Mouse (Mus musculus) heart, embryonic 11.5 days (tissue): Measurements from ENCODE around the gene Ucp1. TPM values are rescaled to one million over a fixed set of nuclear protein-coding genes. Genes with fewer than 3 reads are reported as not detected.
A peak's percentile ranks its signal among the peaks of the same experiment; 100 is the strongest.
"Not testable (repeated sequence)": the region's sequence is repeated elsewhere in the genome, so short reads cannot be mapped to it uniquely, and the experiment has no call there.

Experiments
- ATAC-seq: fragments of 200-750 bp; cut with Nextera tagmentation; replicated peaks from 2 replicates; pipeline ENCODE4 v1.8.0; 2017; ENCODE audit warnings: moderate library complexity; ENCODE audit not compliant: insufficient number of reproducible peaks, low FRiP score, low TSS enrichment
- H3K27ac ChIP-seq: fragments of 300-500 bp; sonication (generic); 2 replicates; pipeline ENCODE4 v1.5.1; 2014; ENCODE audit warnings: mild to moderate bottlenecking, low read depth, low read length
- H3K27me3 ChIP-seq: fragments of 300-500 bp; sonication (generic); 2 replicates; pipeline ENCODE4 v1.6.1; 2014; ENCODE audit warnings: mild to moderate bottlenecking, low read length, mixed read lengths; ENCODE audit not compliant: control insufficient read depth, insufficient read depth
- H3K36me3 ChIP-seq: fragments of 300-500 bp; sonication (generic); 2 replicates; pipeline ENCODE4 v1.6.1; 2014; ENCODE audit warnings: mild to moderate bottlenecking, low read length, moderate library complexity, mixed read lengths; ENCODE audit not compliant: control insufficient read depth, insufficient read depth
- H3K4me1 ChIP-seq: fragments of 300-500 bp; sonication (generic); 2 replicates; pipeline ENCODE4 v1.6.1; 2014; ENCODE audit warnings: low read length; ENCODE audit not compliant: control insufficient read depth, insufficient read depth
- H3K4me2 ChIP-seq: fragments of 300-500 bp; sonication (generic); 2 replicates; pipeline ENCODE4 v1.6.1; 2014; ENCODE audit warnings: mild to moderate bottlenecking, moderate library complexity
- H3K4me3 ChIP-seq: fragments of 300-500 bp; sonication (generic); 2 replicates; pipeline ENCODE4 v1.5.1; 2014; ENCODE audit warnings: low read depth, low read length
- H3K9ac ChIP-seq: fragments of 300-500 bp; sonication (generic); 2 replicates; pipeline ENCODE4 v1.6.1; 2014; ENCODE audit warnings: mild to moderate bottlenecking, low read depth, low read length, moderate library complexity
- H3K9me3 ChIP-seq: fragments of 300-500 bp; sonication (generic); replicated peaks from 2 replicates; pipeline ENCODE4 v1.6.1; 2016; ENCODE audit warnings: low read length; ENCODE audit not compliant: control insufficient read depth
- WGBS: fragments of 180-500 bp; shearing (Covaris S2); extraction: QIAGEN DNeasy Blood & Tissue Kit; methylation state at CpG from one replicate; pipeline ENCODE4 v1.1.7; 2014; ENCODE audit not compliant: insufficient replicate concordance; 5-methylcytosine and 5-hydroxymethylcytosine counted together
- polyA plus RNA-seq: library from polyadenylated mRNA; unstranded; fragments of >200 nt; fragmentation: Nextera tagmentation; extraction: Ambion mirVana; gene quantifications from 2 replicates; pipeline ENCODE4 v1.2.1, GENCODE M21; 2014

The Ucp1 gene
- polyA plus RNA-seq, 1 experiment from 2014 or later = not detected

DNA sequence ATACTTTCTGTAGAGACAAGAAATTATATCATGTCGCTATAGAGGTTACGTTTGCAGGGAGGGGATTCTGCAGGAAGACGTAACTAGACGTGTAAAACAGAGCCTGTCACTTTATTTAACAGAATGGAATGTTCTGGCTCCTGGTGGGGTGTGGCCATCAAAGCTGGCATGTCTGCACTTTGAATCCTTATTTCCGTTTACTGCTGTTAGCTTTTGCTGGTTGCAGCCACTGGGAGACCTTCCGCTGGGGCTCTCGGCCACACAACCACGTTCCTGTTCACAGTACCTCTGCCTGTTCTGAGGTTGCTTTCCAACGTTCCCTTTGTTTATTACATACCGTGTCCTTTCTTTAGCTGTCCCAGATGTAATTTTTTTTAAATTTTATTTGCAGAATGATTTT lies 17.7 kb upstream of the Ucp1 start:
- 76% methylated on average over 10 of the region's 10 CpGs for WGBS
- Histone ChIP-seq H3K27ac (no peak overlapping the region), H3K9me3 (no peaks in the 10 kb centered on the region), H3K4me2 (no peak overlapping the region), H3K4me1 (no peaks in the 10 kb centered on the region), H3K36me3 (no peaks in the 10 kb centered on the region), H3K9ac (no peak overlapping the region), H3K27me3 (no peaks in the 10 kb centered on the region), H3K4me3 (no peak overlapping the region)
- no peak for ATAC-seq

DNA sequence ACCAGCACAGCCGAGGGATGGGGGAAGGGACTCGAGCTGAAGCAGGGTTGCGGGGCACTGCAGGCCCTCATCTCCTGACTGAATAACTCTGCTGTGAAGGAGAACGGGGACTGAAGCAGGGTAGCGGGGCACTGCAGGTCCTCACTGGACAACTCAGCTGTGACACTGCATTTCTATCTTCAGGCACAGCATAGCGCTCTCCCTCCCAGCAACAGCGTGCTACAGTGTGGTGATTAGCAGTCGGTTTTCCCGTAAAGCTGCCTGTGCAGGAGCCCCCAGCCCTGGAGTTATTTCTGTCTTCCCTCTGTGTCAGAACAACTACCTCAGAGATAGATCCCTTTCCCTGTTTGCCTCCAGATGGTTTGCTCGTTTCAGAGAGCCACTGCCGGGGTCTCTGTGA lies 15.7 kb upstream of the Ucp1 start:
- peak; percentile 46; the same call in 1 of the 2 replicates for ATAC-seq
- H3K9me3 ChIP-seq = no peaks in the 10 kb centered on the region
- no peaks in the 10 kb centered on the region for H3K36me3 ChIP-seq
- peak overlapping the region; percentile 51; the same call in 1 of the 2 replicates for H3K27ac ChIP-seq
- no peaks in the 10 kb centered on the region for H3K27me3 ChIP-seq
- 31% methylated on average over 11 of the region's 11 CpGs for WGBS
- no peaks in the 10 kb centered on the region for H3K4me1 ChIP-seq
- H3K4me2 ChIP-seq = peak overlapping the region; percentile 39
- H3K4me3 ChIP-seq = no peak overlapping the region
- peak overlapping the region; percentile 58; the same call in 1 of the 2 replicates for H3K9ac ChIP-seq

DNA sequence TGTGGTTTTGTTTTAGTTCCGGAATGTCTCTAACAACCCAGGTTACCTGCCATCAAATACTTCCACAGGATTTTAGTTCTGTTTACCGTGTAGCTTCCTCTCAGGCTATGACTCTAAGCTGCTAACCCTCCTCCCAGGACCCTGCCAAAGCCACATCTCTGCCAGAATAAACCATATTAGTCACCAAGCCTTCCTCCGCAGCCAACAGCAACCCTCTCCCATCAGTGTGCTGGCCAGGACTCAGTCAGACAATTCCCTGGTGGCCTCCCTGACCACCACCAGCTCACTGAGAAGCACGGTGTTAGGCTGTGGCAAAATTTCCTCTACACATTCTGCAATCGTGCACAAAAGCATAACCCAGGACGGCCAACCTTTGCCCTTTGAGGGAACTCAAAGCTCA lies 11.7 kb upstream of the Ucp1 start:
- no peak overlapping the region for H3K9ac ChIP-seq
- no peaks in the 10 kb centered on the region for H3K27me3 ChIP-seq
- H3K36me3 ChIP-seq = no peaks in the 10 kb centered on the region
- no peaks in the 10 kb centered on the region for H3K4me1 ChIP-seq
- H3K4me2 ChIP-seq = no peak overlapping the region
- no peak overlapping the region for H3K27ac ChIP-seq
- no peaks in the 10 kb centered on the region for H3K9me3 ChIP-seq
- ATAC-seq = no peak
- 75% methylated on average over 6 of the region's 6 CpGs for whole genome bisulfite sequencing
- no peak overlapping the region for H3K4me3 ChIP-seq

DNA sequence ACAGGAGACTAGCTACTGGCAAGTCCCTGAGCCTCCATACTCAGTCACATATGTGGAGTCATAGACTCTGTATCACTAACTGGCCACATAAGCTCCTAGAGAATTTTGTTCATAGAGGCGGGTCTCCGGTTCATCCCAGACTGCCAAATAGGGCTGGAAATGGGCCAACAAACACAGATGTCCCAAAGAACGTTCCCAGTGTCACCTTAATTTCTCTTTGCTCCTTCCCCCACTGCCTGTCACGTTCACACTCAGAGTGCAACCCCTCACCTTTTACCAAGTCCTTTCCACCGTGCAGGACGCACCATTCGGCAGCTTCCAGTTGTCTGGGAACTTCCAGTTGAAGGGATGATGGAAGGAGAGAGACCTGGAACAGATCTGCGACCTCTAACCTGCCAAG lies 4.8 kb upstream of the Ucp1 start:
- no peaks in the 10 kb centered on the region for H3K4me1 ChIP-seq
- no peaks in the 10 kb centered on the region for H3K9me3 ChIP-seq
- H3K9ac ChIP-seq = no peak overlapping the region
- no peak for ATAC-seq
- no peak overlapping the region for H3K27ac ChIP-seq
- 78% methylated on average over 8 of the region's 8 CpGs for WGBS
- no peak overlapping the region for H3K4me3 ChIP-seq
- H3K36me3 ChIP-seq = no peaks in the 10 kb centered on the region
- no peak overlapping the region for H3K4me2 ChIP-seq
- H3K27me3 ChIP-seq = peaks cover 18% of the 10 kb centered on the region

DNA sequence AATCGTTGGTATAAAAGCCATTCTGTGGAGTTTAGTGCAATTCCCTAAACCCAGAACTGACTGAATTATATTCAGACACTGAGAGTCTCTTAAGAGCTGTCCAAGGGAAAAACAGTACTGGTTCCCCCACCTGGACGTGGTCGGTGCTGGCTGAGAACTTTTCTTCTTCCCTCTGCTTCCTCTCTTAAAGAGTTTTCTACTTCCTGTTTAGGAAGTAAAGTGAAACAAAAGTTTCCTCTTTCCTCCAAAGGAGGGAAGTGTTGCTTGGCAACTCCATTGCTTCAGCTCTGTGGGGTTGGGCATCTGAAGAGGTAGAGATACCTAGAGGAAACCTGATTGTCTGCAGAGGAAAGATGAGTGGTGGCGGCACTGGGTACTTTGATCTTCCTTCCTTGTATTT lies 7.2 kb downstream of the Ucp1 start:
- Histone ChIP-seq H3K9ac (no peak overlapping the region), H3K4me2 (no peak overlapping the region), H3K27ac (no peak overlapping the region), H3K4me1 (no peaks in the 10 kb centered on the region), H3K36me3 (no peaks in the 10 kb centered on the region), H3K27me3 (no peaks in the 10 kb centered on the region), H3K9me3 (no peaks in the 10 kb centered on the region), H3K4me3 (no peak overlapping the region)
- ATAC-seq = no peak
- 71% methylated on average over 4 of the region's 4 CpGs for WGBS

DNA sequence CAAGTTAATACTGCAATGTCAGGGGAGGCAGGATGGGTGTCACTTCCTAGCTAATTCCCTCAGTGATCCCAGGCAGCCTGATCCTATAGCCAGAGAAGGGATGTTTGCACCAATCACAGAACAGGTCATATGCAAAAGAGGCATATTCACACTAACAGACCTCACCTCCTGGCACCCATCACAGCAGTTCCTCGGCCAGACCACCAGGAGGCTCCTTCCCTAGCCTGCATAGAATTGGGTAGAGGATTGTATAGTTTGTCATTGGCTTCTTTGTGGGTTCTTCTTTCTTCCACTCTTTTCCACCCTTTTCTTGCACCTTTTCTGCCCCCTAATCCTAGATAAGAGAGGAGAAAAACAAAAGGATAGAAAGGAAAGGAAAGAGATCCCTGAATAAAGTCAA lies 10.0 kb downstream of the Ucp1 start:
- no peak overlapping the region for H3K27ac ChIP-seq
- no peak overlapping the region for H3K4me3 ChIP-seq
- no peaks in the 10 kb centered on the region for H3K4me1 ChIP-seq
- H3K4me2 ChIP-seq = no peak overlapping the region
- 39% methylated on average over 1 of the region's 1 CpGs for WGBS
- no peaks in the 10 kb centered on the region for H3K36me3 ChIP-seq
- H3K27me3 ChIP-seq = no peaks in the 10 kb centered on the region
- no peaks in the 10 kb centered on the region for H3K9me3 ChIP-seq
- H3K9ac ChIP-seq = no peak overlapping the region
- ATAC-seq = no peak

DNA sequence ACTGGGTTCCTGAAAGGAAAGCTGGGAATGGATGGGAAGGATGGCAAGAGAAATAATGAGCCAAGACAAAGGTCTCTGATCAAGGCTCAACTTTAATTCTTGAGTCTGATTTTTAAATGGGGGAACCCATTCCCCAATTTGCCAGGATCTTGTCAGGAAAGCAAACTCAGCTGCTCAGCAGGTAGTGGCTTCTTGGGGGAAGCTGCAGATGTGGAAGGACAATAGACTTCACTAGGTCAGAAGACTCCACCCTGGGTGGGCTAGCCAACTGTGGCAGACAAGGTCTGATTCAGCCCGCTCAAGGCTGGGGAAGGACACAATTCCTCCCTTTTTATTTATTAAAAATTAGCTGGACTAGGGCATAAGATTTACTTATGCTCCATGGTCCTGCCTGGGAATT lies 14.8 kb downstream of the Ucp1 start:
- ATAC-seq = no peak
- no peak overlapping the region for H3K27ac ChIP-seq
- 74% methylated on average over 1 of the region's 1 CpGs for WGBS

DNA sequence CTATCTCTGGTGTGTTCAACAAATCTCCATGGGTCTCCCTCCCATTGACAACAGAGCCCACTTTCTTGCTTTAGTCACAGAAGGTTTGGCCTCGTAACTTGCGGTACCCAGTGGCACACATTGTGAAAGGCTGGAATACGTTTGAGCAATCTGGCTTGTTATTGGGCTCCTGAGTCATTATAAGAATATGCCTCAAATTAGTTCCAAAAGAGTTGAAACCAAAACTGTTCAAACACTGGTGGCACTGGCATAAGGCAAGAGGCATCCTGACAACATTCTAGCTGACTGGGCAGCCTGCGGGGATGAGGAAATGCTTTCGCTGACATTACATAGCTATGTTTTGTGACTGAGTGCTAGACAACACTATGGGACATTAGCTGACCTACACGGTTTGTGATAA lies 19.7 kb downstream of the Ucp1 start:
- H3K36me3 ChIP-seq = no peaks in the 10 kb centered on the region
- no peak overlapping the region for H3K4me2 ChIP-seq
- H3K4me1 ChIP-seq = no peaks in the 10 kb centered on the region
- H3K27me3 ChIP-seq = no peaks in the 10 kb centered on the region
- no peak overlapping the region for H3K4me3 ChIP-seq
- H3K27ac ChIP-seq = no peak overlapping the region
- 84% methylated on average over 6 of the region's 6 CpGs for WGBS
- H3K9me3 ChIP-seq = no peaks in the 10 kb centered on the region
- no peak overlapping the region for H3K9ac ChIP-seq
- no peak for ATAC-seq

More for the DNA sequence above, 14.8 kb downstream of the Ucp1 start:
- no peaks in the 10 kb centered on the region for H3K9me3 ChIP-seq
- no peak overlapping the region for H3K9ac ChIP-seq
- no peaks in the 10 kb centered on the region for H3K36me3 ChIP-seq
- no peaks in the 10 kb centered on the region for H3K27me3 ChIP-seq
- no peak overlapping the region for H3K4me3 ChIP-seq
- H3K4me2 ChIP-seq = no peak overlapping the region
- H3K4me1 ChIP-seq = no peaks in the 10 kb centered on the region

DNA sequence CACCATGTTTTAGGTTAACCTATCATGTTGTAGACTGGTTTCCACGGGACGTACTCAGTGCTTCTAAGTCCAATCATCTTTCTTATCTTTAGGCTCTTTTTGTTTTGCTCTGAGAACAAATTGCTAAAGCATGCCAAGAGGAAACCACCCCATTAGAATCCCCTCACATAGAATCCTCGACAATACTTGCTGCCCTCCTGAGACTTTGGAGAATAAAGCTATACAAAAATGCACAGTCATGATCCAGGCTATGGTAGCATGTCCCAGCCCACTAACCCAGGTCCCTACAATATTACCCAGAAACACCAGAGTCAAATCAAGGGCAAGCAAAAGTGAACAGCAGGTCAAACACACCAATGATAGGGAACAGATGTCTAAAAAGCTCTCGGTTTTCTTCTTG lies 24.9 kb downstream of the Ucp1 start:
- H3K4me2 ChIP-seq, H3K4me3 ChIP-seq, H3K27ac ChIP-seq, H3K4me1 ChIP-seq, H3K9me3 ChIP-seq, H3K9ac ChIP-seq, H3K36me3 ChIP-seq, ATAC-seq, H3K27me3 ChIP-seq: not testable (repeated sequence)
- 82% methylated on average over 4 of the region's 4 CpGs for WGBS
